Mouse (Mus musculus) MEL (cell line): ENCODE measurements at regions not wholly inside any gene's neighbourhood (a gene's known extent, or its start where the extent isn't known, plus 50 kb on each side); places are given as distances from the start of the nearest gene placed in this dataset.

ENCODE experiments used
- DNase-seq: peaks from one replicate; pipeline ENCODE4 v3.0.0; 2011; ENCODE audit warnings: low read depth, low spot score
- H3K27ac ChIP-seq: 2 replicates; pipeline ENCODE4 v1.5.1; 2012; ENCODE audit warnings: low read depth, mild to moderate bottlenecking, control low read depth, low read length, moderate library complexity; ENCODE audit not compliant: control insufficient read depth
- H3K27me3 ChIP-seq, 2 experiments: fragments of 150-350 bp in 1 of 2; sonication (generic) in 1 of 2; 2 replicates each; pipeline ENCODE4 v1.6.1; 2012; ENCODE audit warnings: low read length in 2 of 2, mild to moderate bottlenecking in 2 of 2, improper control_type of control experiment in 1 of 2, moderate library complexity in 1 of 2; ENCODE audit not compliant: insufficient read depth in 2 of 2, control insufficient read depth in 1 of 2
- H3K36me3 ChIP-seq, 2 experiments: 2 replicates each; pipeline ENCODE4 v1.6.1; 2012 to 2014; ENCODE audit warnings: low read length in 2 of 2, improper control_type of control experiment in 1 of 2, inconsistent platforms in 1 of 2, mild to moderate bottlenecking in 1 of 2; ENCODE audit not compliant: insufficient read depth in 2 of 2, control insufficient read depth in 1 of 2
- H3K4me1 ChIP-seq, 2 experiments: fragments of 150-350 bp in 1 of 2; sonication (generic) in 1 of 2; 2 replicates each; pipeline ENCODE4 v1.6.1; 2012; ENCODE audit warnings: low read length in 2 of 2, improper control_type of control experiment in 1 of 2, mild to moderate bottlenecking in 1 of 2; ENCODE audit not compliant: insufficient read depth in 2 of 2, control insufficient read depth in 1 of 2
- H3K4me3 ChIP-seq, 2 experiments: fragments of 150-350 bp in 1 of 2; sonication (generic) in 1 of 2; 2 replicates each; pipeline ENCODE4 v1.5.1; 2012; ENCODE audit warnings: low read depth in 2 of 2, low read length in 2 of 2, mild to moderate bottlenecking in 2 of 2, moderate library complexity in 2 of 2, control low read depth in 1 of 2, improper control_type of control experiment in 1 of 2; ENCODE audit not compliant: control insufficient read depth in 1 of 2, insufficient read depth in 1 of 2
- H3K79me2 ChIP-seq: 2 replicates; pipeline ENCODE4 v1.6.1; 2012; ENCODE audit warnings: mild to moderate bottlenecking, low read length, moderate library complexity; ENCODE audit not compliant: control insufficient read depth, poor library complexity, insufficient read depth
- H3K9ac ChIP-seq: 2 replicates; pipeline ENCODE4 v1.6.1; 2012; ENCODE audit warnings: low read depth, mild to moderate bottlenecking, control low read depth, low read length, moderate library complexity; ENCODE audit not compliant: control insufficient read depth, poor library complexity, severe bottlenecking
- H3K9me3 ChIP-seq: fragments of 150-350 bp; sonication (generic); replicated peaks from 2 replicates; pipeline ENCODE4 v1.6.1; 2012; ENCODE audit warnings: mild to moderate bottlenecking, low read length, improper control_type of control experiment, moderate library complexity; ENCODE audit not compliant: insufficient read depth
- CHD1 ChIP-seq: IDR thresholded peaks from 2 replicates; pipeline ENCODE4 v1.6.1; 2012; ENCODE audit warnings: low read depth, mild to moderate bottlenecking, inconsistent platforms, low read length, improper control_type of control experiment
- CHD2 ChIP-seq: IDR thresholded peaks from 2 replicates; pipeline ENCODE4 v1.6.1; 2011; ENCODE audit warnings: low read length, improper control_type of control experiment
- CTCF ChIP-seq, 3 experiments: IDR thresholded peaks in 2 of 3; conservative IDR thresholded peaks in 1 of 3; 2 replicates each; pipeline ENCODE4 v1.5.1; 2011 to 2012; ENCODE audit warnings: low read length in 3 of 3, low read depth in 2 of 3, mild to moderate bottlenecking in 2 of 3, improper control_type of control experiment in 1 of 3, inconsistent platforms in 1 of 3, mixed read lengths in 1 of 3, moderate library complexity in 1 of 3; ENCODE audit not compliant: control insufficient read depth in 1 of 3, insufficient read depth in 1 of 3, poor library complexity in 1 of 3, severe bottlenecking in 1 of 3
- E2F4 ChIP-seq: IDR thresholded peaks from 2 replicates; pipeline ENCODE4 v1.6.1; 2011; ENCODE audit warnings: low read depth, low read length, improper control_type of control experiment, borderline replicate concordance
- GABPA ChIP-seq: IDR thresholded peaks from 2 replicates; pipeline ENCODE4 v1.6.1; 2012; ENCODE audit warnings: low read depth, mild to moderate bottlenecking, inconsistent platforms, low read length, improper control_type of control experiment, moderate library complexity
- HCFC1 ChIP-seq: IDR thresholded peaks from 2 replicates; pipeline ENCODE4 v1.6.1; 2012; ENCODE audit warnings: low read depth, mild to moderate bottlenecking, inconsistent platforms, low read length, improper control_type of control experiment, moderate library complexity
- KAT2A ChIP-seq: conservative IDR thresholded peaks from 2 replicates; pipeline ENCODE4 v1.6.1; 2012; ENCODE audit warnings: low read depth, low read length, improper control_type of control experiment, inconsistent platforms
- MEF2A ChIP-seq: IDR thresholded peaks from 2 replicates; pipeline ENCODE4 v1.6.1; 2014; ENCODE audit warnings: low read depth, mild to moderate bottlenecking, inconsistent platforms, low read length, improper control_type of control experiment; ENCODE audit not compliant: poor library complexity, insufficient replicate concordance, severe bottlenecking; ENCODE audit errors: extremely low read depth
- MXI1 ChIP-seq: IDR thresholded peaks from 2 replicates; pipeline ENCODE4 v1.6.1; 2011; ENCODE audit warnings: mild to moderate bottlenecking, low read depth, low read length, improper control_type of control experiment
- MYC ChIP-seq: IDR thresholded peaks from 2 replicates; pipeline ENCODE4 v1.6.1; 2011; ENCODE audit warnings: low read depth, mild to moderate bottlenecking, low read length, improper control_type of control experiment, moderate library complexity
- NELFE ChIP-seq: IDR thresholded peaks from 2 replicates; pipeline ENCODE4 v1.6.1; 2011; ENCODE audit warnings: low read depth, low read length, improper control_type of control experiment
- NRF1 ChIP-seq: IDR thresholded peaks from 2 replicates; pipeline ENCODE4 v1.6.1; 2014; ENCODE audit warnings: low read depth, mild to moderate bottlenecking, inconsistent platforms, low read length, improper control_type of control experiment, moderate library complexity; ENCODE audit not compliant: poor library complexity, insufficient read depth, severe bottlenecking
- POLR2AphosphoS5 ChIP-seq: IDR thresholded peaks from 2 replicates; pipeline ENCODE4 v1.6.1; 2012; ENCODE audit warnings: low read depth, borderline replicate concordance, mild to moderate bottlenecking, inconsistent platforms, low read length, moderate library complexity, mixed read lengths
- RAD21 ChIP-seq: IDR thresholded peaks from 2 replicates; pipeline ENCODE4 v1.6.1; 2011; ENCODE audit warnings: mild to moderate bottlenecking, low read depth, low read length, improper control_type of control experiment
- RCOR1 ChIP-seq: IDR thresholded peaks from 2 replicates; pipeline ENCODE4 v1.6.1; 2012; ENCODE audit warnings: low read depth, mild to moderate bottlenecking, inconsistent platforms, low read length, improper control_type of control experiment
- SIN3A ChIP-seq: IDR thresholded peaks from 2 replicates; pipeline ENCODE4 v1.6.1; 2012; ENCODE audit warnings: low read length, improper control_type of control experiment, inconsistent platforms
- TBP ChIP-seq: IDR thresholded peaks from 2 replicates; pipeline ENCODE4 v1.8.0; 2011; ENCODE audit warnings: low read depth, low read length, improper control_type of control experiment
- TCF12 ChIP-seq: IDR thresholded peaks from 2 replicates; pipeline ENCODE4 v1.6.1; 2014; ENCODE audit warnings: low read depth, mild to moderate bottlenecking, inconsistent platforms, low read length, improper control_type of control experiment, moderate library complexity
- UBTF ChIP-seq: IDR thresholded peaks from 2 replicates; pipeline ENCODE4 v1.6.1; 2012; ENCODE audit warnings: low read depth, mild to moderate bottlenecking, inconsistent platforms, low read length, improper control_type of control experiment, moderate library complexity, borderline replicate concordance; ENCODE audit not compliant: insufficient read depth
- ZC3H11A ChIP-seq: IDR thresholded peaks from 2 replicates; pipeline ENCODE4 v1.6.1; 2012; ENCODE audit warnings: low read depth, mild to moderate bottlenecking, inconsistent platforms, low read length, improper control_type of control experiment
- ZKSCAN1 ChIP-seq: IDR thresholded peaks from 2 replicates; pipeline ENCODE4 v1.6.1; 2012; ENCODE audit warnings: low read depth, mild to moderate bottlenecking, inconsistent platforms, low read length, improper control_type of control experiment, moderate library complexity
- ZMIZ1 ChIP-seq: IDR thresholded peaks from 2 replicates; pipeline ENCODE4 v1.6.1; 2012; ENCODE audit warnings: low read depth, mild to moderate bottlenecking, inconsistent platforms, low read length, improper control_type of control experiment, moderate library complexity
- ZNF384 ChIP-seq: IDR thresholded peaks from 2 replicates; pipeline ENCODE4 v1.6.1; 2012; ENCODE audit warnings: low read depth, mild to moderate bottlenecking, inconsistent platforms, low read length, improper control_type of control experiment

- Histone ChIP-seq H3K9me3 (no peaks in the 10 kb centered on the region), H3K79me2 (no peaks in the 10 kb centered on the region), H3K4me1 (no peaks in the 10 kb centered on the region), H3K27me3 (no peaks in the 10 kb centered on the region), H3K4me3 (no peak overlapping the region), H3K9ac (no peak overlapping the region), H3K27ac (no peak overlapping the region), H3K36me3 (no peaks in the 10 kb centered on the region)
- DNase-seq: no peak
- TF ChIP-seq RCOR1 (no peak), KAT2A (no peak), ZMIZ1 (no peak), ZKSCAN1 (no peak), TCF12 (no peak), POLR2AphosphoS5 (no peak), ZNF384 (no peak), MYC (no peak), UBTF (no peak), MEF2A (no peak), E2F4 (no peak), CHD2 (no peak), TBP (no peak), CHD1 (no peak), MXI1 (no peak), RAD21 (no peak), NRF1 (no peak)
Measured at GRCm38 (mm10) chr1:77265677-77266076, 249.2 kb downstream of the Epha4 start.

GRCm38 (mm10) chr1:77267311-77268003 is 247.4 kb downstream of the Epha4 start:
- no peak overlapping the region for H3K9ac ChIP-seq
- H3K4me3 ChIP-seq: no peak overlapping the region
- H3K27me3 ChIP-seq: no peaks in the 10 kb centered on the region
- TF ChIP-seq SIN3A (no peak), TBP (no peak), NELFE (no peak), HCFC1 (no peak), GABPA (no peak), ZC3H11A (no peak), CTCF (IDR thresholded peaks at IDR 0.05 in 2 of 3, conservative IDR thresholded peaks at IDR 0.05 in 1 of 3; ENCODE audit: control insufficient read depth in 1 of 3, insufficient read depth in 1 of 3, low read depth in 2 of 3, low read length in 3 of 3, poor library complexity in 1 of 3, severe bottlenecking in 1 of 3) (no peak)
- no peaks in the 10 kb centered on the region for H3K4me1 ChIP-seq
- no peaks in the 10 kb centered on the region for H3K9me3 ChIP-seq
- no peak overlapping the region for H3K27ac ChIP-seq
- no peak for DNase-seq
- H3K36me3 ChIP-seq: no peaks in the 10 kb centered on the region
- no peaks in the 10 kb centered on the region for H3K79me2 ChIP-seq
